Mouse (Mus musculus) layer of hippocampus, adult 9-10 months (tissue): ENCODE data around the gene Rufy2.

Source experiments
- DNase-seq: peaks from one replicate; pipeline ENCODE4 v3.0.0; 2022; ENCODE audit warnings: low spot score

Rufy2 gene

DNA sequence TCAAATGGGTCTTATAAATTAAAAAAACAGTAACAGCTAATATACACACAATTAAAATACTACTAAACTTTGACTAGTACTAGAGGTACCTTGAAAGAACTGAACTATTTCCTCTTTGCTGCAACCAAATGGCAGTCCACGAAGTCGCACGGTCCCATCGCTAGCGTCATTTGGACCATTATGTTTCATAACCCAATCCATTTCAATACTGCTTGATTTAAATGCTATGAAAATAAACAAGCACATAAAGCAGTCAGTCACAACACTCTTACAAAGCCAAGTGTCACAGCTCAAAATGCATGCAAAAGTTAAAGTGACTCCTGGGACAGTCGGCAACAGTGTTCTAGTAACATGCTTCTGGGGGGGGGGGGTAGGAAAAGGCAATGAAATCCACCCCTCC is 39.3 kb downstream of the Rufy2 start:
- DNase-seq = no peak

GRCm38 (mm10) chr10:63021702-63022101 is 41.7 kb downstream of the Rufy2 start:
- no peak for DNase-seq

DNA sequence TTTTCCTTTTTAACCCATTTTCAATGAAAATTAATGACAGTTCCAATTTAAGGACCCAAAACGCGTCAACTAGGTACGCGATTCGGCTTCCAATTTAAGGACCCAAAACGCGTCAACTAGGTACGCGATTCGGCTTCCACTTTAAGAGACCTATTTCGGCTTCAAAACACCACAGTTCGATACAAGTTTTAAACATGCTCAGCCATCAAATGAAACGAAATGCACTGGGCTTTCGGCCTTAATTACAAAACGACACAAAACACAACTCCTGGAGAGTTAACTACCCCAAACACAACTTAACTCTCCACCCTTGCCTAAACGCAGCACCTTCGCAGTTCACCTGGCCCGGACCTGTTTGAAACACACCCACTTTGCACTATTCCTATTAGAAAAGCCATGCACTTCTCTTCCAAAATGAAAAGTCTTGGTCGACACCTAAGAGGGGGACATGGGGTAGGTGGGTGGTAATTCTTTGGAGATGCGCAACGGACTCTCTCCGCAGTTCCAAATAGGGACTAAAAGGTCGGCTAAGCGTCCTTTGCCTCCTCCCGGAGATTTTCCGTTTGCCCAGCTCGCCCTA is 42.6 kb downstream of the Rufy2 start:
- DNase-seq = no peak

- no peak for DNase-seq
These were observed 43.2 kb downstream of the Rufy2 start for GRCm38 (mm10) chr10:63023121-63023748.

GRCm38 (mm10) chr10:63023749-63024579 is 43.9 kb downstream of the Rufy2 start, which contains the start of the genes Hnrnph3 and Pbld2:
Hnrnph3 (minus strand) TSS chr10:63024217.
Pbld2 (plus strand) TSS chr10:63024315.
- DNase-seq = peak; percentile 94

GRCm38 (mm10) chr10:63024580-63024910 is 44.5 kb downstream of the Rufy2 start:
- DNase-seq = no peak

GRCm38 (mm10) chr10:63025016-63025415 is 45.0 kb downstream of the Rufy2 start:
- DNase-seq = no peak

DNA sequence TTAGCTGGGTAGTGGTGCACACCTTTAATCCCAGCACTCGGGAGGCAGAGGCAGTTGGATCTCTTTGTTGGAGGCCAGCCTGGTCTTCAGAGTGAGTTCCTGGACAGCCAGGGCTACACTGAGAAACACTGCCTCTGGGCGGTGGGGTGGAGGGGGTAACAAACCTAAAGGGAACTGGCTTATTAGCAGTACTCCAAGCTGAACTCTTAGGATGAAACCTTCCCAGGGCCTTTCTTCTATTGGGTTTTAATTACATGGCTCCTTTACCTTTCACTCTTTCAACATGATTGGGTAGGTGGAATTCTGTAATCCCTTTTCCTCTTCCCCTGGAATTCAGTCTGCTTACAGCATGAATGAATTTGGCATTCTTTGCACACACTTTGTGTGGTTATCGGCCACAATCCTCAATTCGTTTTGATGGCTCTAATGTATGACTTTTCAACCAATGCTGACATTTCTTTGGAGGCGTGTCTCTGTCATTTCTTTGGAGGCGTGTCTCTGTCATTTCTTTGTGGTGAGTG is 45.5 kb downstream of the Rufy2 start:
- no peak for DNase-seq

- DNase-seq = no peak
These were observed 46.3 kb downstream of the Rufy2 start for GRCm38 (mm10) chr10:63026156-63026794.

GRCm38 (mm10) chr10:63026795-63027160 is 46.8 kb downstream of the Rufy2 start:
- no peak for DNase-seq

DNA sequence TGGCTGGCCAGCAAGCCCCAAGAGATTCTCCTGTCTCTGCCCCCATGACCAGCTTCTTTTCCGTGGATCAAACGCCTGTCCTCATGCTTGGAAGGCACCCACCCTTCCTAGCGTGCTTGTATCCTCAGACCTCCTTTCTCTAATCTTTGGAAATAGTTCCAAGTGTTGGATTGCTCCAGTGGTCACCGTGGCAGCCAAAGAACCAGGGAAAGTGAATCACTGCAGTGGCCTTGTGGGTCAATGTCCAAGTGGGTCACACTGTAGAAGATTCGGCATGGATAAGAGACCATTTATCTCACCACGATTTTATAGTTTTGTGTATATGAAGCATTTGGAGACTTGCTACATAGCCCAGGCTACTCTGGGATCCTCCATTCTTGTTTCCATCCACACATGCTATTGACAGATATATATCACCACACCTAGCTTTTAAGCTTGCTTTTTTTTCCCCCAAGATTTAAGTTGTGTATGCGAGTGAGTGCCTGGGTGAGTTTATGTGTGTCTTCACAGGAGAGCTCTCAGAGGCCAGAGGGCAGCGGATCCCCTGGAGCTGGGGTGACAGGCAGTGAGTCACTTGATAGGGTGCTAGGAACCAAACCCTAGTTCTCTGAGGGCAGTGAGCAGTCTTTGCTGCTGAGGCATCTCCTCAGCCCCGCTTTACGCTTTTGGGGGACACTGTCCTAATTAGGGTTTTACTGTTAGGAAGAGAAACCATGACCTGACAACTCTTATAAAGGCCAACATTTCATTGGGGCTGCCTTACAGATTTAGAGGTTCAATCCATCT is 47.5 kb downstream of the Rufy2 start:
- DNase-seq = no peak

DNA sequence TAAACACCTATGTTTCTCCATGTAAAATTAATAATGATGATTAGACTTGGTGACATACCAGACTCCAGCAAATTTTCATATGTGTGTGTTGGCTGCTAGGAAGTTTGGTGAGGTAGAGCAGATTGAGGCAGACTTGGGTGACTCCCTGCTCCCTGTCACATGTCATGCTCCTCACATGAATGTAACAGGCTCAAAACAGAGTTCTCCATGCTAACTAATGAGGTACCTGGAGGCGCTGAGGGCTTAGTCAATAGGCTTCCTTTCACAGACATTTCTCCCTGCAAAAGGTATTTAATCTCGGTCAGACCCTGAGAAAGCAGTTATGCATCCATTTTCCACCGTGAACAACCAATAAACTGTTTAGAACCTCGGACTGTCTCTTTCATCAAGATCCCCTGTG is 48.4 kb downstream of the Rufy2 start:
- no peak for DNase-seq

DNA sequence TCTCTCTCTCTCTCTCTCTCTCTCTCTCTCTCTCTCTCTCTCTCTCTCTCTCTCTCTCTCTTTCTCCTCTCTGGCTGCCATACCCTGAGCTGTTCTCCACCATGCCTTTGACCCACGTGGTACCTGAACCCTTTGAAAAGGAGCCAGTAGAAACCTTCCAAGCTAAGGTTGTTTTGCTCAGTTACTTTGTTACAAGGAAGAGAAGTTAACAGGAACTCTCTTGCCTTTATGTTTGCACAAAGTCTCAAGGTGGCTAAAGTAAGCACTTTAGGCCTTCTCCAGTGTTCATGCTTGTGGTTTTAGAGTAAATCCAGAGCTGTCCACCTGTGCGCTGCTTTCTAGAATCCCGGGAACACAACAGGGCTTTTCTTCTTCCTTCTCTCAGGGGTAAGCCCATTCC is 52.2 kb downstream of the Rufy2 start:
- no peak for DNase-seq

DNA sequence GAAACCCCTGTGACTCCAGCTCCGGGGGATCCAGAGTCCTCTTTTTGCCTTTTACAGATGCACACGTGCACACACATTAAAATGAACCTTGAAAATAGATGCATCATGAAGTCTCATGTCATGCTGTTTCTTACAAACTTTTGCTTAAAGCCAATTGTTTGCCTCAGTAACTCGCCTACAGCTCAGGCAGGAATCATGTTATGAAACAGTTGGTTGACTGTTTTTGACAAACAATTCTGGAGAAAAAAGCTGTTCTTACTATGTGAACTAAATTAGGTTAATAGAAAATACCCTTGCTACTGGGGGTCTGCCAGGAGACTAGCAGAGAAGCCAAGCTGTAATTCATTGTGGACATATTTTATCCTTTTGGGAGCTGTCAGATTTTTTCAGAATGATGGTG is 52.9 kb downstream of the Rufy2 start:
- no peak for DNase-seq

DNA sequence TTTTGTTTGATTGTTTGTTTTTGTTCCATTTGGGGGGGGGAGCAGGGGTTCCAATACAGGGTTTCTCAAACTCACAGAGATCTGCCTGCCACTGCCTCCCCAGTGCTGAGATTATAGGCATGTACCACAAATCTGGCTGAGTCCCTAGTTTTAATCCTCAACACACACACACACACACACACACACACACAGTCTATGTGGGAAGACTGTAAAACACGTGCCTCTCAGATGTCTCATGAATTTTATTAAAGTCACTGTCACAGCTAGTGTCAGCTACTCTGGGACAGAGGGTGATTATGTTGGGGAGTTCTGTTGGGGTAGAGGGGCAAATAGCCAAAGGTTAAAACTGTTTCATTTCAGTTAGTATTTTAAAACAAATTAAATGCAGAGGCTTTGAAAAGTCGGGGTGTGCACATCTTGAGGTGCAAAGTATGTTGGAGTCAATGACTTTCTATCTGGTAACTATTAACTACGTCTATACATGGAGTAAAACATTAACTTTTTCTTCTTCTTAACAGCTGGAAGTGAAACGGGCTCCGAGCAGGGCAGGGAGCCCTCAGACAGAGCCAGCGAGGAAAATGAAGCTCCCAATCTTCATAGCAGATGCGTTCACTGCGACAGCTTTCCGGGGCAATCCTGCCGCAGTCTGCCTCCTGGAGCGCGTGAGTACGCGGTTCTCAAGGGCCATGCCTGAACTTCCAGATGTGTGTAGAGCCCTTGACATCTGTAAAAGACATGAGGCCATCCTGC is 58.7 kb downstream of the Rufy2 start:
- DNase-seq = no peak

DNA sequence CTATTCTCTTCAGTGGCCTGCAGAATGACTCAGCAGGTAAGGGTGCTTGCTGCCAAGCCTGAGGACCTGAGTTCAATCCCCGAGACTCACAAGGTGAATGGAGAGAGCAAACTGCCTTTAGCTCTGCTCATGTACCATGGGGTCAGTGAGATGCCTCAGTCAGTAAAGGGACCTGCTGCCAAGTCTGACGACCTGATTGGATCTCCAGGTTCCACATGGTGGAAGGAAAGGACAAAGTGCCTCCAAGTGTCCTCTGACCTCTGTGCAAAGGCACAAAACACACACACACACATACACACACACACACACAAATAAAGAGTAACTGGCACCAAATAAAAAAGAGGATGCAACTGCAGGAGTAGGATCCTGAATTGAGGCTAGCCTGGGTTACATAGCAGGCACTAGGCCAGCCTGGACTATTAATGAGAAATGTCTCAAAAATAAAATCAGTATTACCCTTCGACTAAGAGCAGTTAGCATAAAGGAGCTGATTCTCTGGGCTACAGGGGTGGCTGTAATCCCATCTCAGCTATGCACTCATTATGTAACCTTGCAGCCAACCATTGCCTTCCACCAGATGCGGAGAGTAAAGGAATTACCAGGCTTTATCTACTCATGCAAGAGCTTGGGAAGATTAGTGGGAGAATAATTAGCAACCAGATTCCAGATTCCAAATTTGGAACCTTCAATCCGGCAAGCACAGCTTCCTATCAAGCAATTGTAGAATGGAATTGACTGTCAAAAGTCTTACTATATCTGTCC is 60.0 kb downstream of the Rufy2 start:
- no peak for DNase-seq

DNA sequence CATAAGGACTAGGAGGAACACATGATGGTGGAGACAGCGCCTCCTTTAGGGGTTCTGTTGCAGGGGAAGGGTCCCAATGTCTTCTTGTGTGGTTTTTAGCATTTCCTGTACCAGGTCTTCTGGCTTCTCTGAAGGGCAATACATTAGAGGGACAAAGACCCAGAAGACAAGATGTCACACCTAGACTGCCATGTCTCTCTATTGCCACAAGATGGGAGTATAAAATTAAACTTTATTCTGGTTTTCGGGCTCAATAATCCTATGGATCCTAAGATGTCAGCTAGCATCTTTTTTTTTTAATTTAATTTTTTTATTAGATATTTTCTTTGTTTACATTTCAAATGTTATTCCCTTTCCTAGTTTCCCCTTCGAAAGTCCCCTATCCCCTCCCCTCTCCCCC is 63.1 kb downstream of the Rufy2 start:
- DNase-seq = no peak

GRCm38 (mm10) chr10:63047751-63048150 is 67.7 kb downstream of the Rufy2 start:
- no peak for DNase-seq

DNA sequence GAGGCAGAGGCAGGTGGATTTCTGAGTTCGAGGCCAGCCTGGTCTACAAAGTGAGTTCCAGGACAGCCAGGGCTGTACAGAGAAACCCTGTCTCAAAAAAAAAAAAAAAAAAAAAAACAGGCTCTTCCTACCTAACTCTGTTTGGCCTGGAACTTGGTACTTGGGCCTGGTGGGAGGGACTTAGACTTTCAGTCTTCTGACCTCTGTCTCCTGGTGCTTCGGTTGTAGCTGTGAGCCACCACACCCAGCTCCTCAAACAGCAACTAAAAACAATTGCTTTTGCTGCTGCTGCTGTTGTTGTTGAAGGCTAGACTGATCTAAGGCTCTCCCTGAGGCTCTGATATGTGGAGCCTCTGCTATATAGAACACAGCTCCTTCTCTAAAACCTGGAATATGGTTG is 69.1 kb downstream of the Rufy2 start:
- no peak for DNase-seq

DNA sequence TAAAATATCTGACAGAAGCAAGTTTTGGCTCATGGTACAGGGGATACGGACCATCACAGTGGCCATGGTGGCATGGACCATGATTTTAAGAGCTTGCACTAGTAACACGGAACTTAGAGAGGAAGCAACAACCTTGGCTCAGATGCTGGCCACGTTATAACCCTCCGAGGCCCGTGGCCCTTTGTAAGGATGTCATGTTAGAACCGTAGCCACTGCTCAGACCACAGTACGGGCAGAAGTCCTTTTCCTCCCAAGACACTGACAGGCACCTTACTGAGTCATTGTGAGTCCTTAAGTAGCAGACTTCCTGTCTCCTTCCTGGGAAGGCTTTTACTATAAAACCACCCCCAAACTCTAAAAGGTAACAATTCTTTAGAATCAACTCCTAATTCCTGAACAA is 71.2 kb downstream of the Rufy2 start:
- DNase-seq = no peak
